Mouse (Mus musculus): Measurements from ENCODE around the gene Svs3b.
"Not testable (repeated sequence)": the region's sequence is repeated elsewhere in the genome, so short reads cannot be mapped to it uniquely, and the experiment has no call there.

Svs3b gene

GRCm38 (mm10) chr2:164256540-164256939 lies at the start of gene Svs3b:
TSS of gene Svs3b (minus strand) at chr2:164256640.
- not testable (repeated sequence) for DNase-seq

- not testable (repeated sequence) for DNase-seq
Observed at GRCm38 (mm10) chr2:164288968-164289367, 32.5 kb upstream of the Svs3b start, which contains the start of gene Svs3a. TSS of gene Svs3a (plus strand) at chr2:164289268.

- no peak for DNase-seq
Observed at GRCm38 (mm10) chr2:164278359-164278758, 21.9 kb upstream of the Svs3b start, which contains the start of gene Svs4. TSS of gene Svs4 (minus strand) at chr2:164278459.

- no peak for DNase-seq
Observed at GRCm38 (mm10) chr2:164238366-164238765, 18.1 kb downstream of the Svs3b start, which contains the start of gene Svs2. TSS of gene Svs2 (minus strand) at chr2:164238466.

- no peak for DNase-seq
Observed at GRCm38 (mm10) chr2:164232671-164233070, 23.8 kb downstream of the Svs3b start.

GRCm38 (mm10) chr2:164228361-164229070 lies 27.9 kb downstream of the Svs3b start:
- DNase-seq: no peak

GRCm38 (mm10) chr2:164221522-164221921 lies 34.9 kb downstream of the Svs3b start, which contains the start of gene Wfdc15b:
TSS of gene Wfdc15b (minus strand) at chr2:164221660.
- DNase-seq: no peak

GRCm38 (mm10) chr2:164219295-164219694 lies 37.1 kb downstream of the Svs3b start:
- no peak for DNase-seq

- DNase-seq: no peak
Observed at GRCm38 (mm10) chr2:164212711-164213110, 43.7 kb downstream of the Svs3b start.

- no peak for DNase-seq
Observed at GRCm38 (mm10) chr2:164210892-164211291, 45.5 kb downstream of the Svs3b start.

- DNase-seq: no peak
Observed at GRCm38 (mm10) chr2:164206676-164207075, 49.8 kb downstream of the Svs3b start.

GRCm38 (mm10) chr2:164206011-164206410 lies 50.4 kb downstream of the Svs3b start:
- DNase-seq: not testable (repeated sequence)

Measured in right cerebral cortex, postnatal 14 days (tissue).